Mouse (Mus musculus) ovary, postnatal 14 days (tissue): ENCODE results near the gene Spdye4b.
"Not testable (repeated sequence)": the region's sequence is repeated elsewhere in the genome, so short reads cannot be mapped to it uniquely, and the experiment has no call there.

Source experiments
- DNase-seq: peaks from one replicate; pipeline ENCODE4 v3.0.0; 2022; ENCODE audit warnings: low spot score

Gene Spdye4b

GRCm38 (mm10) chr5:143180255-143181076 lies at the start of gene Spdye4b, which contains the start of gene Rbak:
Gene Spdye4b (plus strand): TSS chr5:143181017.
Gene Rbak (minus strand): TSS chr5:143180775.
- DNase-seq: peak; percentile 79

GRCm38 (mm10) chr5:143132935-143133514 lies 47.8 kb upstream of the Spdye4b start:
- DNase-seq: no peak

GRCm38 (mm10) chr5:143134216-143135010 lies 46.4 kb upstream of the Spdye4b start:
- not testable (repeated sequence) for DNase-seq

DNA sequence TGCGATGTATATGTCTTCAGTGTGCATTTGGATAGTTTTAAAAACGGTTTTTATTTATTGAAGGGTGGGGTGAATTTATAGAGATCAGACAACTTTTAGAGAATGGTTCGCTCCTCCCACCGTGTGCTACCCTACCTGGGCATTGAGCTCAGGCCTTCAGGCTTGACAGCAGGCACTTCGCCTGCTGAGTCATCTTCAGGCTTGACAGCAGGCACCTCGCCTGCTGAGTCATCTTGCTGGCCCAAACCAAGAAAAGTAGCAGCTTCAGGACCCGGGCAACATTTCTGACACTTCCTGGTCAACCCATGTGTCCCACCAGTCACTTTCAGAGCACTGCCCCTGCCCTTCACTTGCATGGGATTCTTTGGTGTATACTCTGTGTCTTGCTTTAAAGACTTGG lies 45.8 kb upstream of the Spdye4b start:
- DNase-seq: no peak

GRCm38 (mm10) chr5:143137580-143137979 lies 43.2 kb upstream of the Spdye4b start:
- DNase-seq: no peak

DNA sequence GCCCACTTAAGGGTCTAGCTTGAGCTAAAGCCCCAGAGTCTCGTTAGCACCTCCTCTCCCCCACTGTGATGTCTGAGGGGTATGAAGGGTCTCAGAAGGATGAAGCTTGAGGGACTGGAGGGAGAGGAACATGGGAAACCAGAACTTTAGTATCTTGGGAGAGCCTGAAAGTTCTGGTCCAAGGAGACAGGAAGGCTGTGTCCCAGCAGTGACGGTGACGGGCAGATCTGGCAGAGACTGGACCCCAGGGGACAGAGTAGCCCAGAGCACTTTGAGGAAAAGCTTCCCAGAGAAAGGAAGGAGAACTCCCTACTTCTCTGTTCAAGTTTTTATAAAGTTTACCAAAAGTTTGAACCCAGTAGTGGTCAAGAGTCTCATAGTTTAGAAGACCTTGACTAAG lies 33.3 kb upstream of the Spdye4b start, which contains the start of gene Olfr718-ps1:
TSS of gene Olfr718-ps1 (minus strand) at position 101 of the 400 bp plus-strand sequence.
- DNase-seq: no peak

DNA sequence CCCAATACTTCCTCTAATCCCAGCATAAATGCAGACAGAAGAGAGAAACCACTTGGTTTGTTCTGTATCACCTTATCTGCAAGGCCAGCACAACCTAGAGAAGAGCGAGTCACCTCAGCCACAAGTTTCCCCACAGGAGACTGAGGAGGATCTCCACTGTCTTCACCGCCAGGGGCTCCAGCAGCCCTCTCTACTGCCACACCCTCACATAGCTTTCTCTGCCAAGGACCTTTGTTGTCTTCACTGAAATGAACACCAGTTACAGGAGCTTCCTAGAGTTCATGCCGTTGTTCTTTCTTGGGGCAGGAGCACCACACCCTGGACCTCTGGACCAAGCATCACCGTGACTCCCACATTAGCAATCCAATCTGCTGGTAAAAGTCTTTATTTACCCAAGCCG lies 32.2 kb upstream of the Spdye4b start:
- no peak for DNase-seq

GRCm38 (mm10) chr5:143149536-143149935 lies 31.3 kb upstream of the Spdye4b start:
- DNase-seq: no peak

DNA sequence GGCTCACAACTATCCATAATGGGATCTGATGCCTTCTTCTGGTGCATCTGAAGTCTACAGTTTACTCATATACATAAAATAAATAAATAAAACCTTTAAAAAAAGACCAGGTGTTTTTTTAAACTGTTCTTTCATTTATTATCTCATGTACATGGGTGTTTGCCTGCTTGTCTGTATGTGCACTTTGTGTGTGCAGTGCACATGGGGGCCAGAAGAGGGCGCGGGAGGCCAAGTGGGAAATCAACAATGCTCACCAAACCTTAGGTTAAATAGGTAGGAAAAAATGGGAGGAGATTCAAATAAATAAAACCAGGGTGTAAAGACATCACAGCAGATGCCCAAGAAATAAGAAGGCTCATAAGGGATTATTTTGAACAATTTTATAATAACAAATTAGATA lies 30.8 kb upstream of the Spdye4b start:
- no peak for DNase-seq

DNA sequence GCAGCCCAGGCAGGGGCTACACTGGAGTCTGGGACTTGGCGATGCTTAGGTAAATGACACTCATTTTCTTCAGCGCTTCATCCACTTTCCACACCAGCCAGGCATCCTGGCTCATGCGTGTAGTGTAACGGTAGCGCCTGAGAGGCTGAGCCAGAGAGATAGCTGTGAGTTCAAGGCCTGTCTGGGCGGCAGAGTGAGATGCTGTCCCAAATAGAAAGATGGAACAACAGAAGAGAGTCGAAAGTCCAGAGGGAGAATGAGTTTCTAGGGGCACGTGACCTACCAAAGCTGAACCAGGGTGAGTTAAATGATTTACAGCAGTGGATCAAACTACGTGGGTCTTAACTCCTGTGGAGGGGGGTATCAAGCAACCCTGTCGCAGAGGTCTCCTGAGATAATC lies 27.1 kb upstream of the Spdye4b start:
- no peak for DNase-seq

DNA sequence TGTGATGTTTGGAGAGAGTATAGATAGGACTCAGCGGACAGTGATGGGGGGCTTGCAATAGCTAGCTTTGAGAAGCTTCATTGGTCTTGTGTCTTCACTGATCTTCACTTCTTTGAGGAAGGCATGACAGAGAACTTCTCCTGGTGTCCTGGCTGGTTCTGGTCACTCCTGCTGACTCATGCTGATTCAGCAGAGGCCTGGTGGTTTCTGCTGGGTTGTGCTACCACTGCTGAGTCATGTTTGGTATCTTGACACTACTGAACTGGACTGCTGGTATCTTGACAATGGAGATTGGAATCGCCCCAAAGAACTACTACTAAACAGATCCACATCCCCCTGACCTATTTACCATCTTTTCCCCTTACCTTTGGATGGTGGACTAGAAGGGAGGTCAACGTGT lies 25.3 kb upstream of the Spdye4b start:
- no peak for DNase-seq

DNA sequence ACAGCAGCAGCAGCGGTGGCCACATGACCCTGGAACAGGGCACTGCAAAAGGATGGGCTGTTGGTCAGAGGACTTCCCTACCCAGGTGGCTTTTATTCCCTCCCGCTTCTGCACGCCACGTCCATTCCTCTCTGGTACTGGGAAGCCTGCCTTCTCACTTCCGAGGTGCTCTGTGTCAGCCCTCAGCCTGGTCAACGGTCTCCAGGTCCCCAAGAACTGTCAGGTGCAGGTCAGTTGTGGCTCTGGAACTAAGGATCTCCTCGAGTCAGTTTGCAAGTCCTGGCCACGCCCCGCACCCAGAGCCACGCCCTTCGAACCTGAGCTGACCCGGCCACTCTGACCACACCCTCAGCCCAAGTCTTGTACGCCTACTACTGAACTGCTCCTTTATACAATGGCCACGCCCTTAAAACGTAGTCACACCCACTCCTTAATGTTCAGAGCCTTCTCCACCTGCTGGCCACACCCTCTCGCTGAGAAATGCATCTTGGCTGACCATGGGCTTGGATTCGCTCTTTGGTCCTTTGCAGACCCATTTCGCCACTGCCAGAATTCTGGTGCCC lies 15.2 kb upstream of the Spdye4b start:
- DNase-seq: no peak

- no peak for DNase-seq
These were observed 4.8 kb upstream of the Spdye4b start for GRCm38 (mm10) chr5:143175970-143176369.

DNA sequence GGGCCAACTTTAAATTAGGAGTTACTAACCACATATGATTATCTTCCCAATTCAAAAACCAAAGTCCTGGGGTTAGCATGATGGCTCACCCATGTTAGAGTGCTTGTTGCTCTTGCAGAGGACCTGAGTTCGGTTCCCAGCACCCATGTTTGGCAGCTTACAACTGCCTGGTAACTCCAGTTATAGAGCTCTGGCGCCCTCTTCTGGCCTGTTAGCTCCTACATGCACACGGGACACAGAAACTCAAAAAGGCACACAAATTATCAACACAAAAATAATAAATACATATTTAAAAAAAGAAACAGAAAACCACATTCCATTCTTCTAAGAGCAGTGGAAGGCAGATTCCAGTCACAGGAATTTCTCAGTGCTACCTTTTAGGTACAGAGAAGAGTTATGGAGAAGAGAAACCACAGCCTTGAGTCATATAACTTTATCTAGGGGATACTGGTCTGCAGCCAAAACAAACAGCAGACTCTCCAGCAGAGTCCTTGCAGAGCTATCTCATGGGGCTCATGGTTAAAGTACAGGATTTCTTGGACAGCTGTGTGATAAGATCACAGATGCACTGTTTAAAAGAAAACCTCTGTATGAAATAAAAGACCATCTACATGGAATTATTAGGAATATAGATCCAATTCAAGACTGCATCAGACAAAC lies 3.1 kb upstream of the Spdye4b start:
- DNase-seq: no peak

DNA sequence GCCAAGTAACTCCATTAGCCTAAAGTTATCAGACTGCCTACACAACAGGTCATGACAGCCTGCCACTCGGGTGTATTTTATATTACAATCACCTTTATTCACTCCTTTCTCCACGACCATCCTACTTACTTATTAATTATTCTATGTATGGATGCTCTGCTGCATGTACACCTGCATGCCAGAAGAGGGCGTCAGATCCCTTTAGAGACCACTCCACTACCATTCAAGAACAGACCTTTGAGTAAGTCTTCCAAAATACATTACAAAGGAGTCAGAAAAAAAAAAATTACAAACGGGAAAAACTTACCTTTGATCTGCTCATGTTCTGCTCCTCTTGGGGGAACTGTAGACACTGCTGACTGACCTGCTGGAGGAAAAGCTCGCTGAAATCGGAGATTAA lies 1.6 kb upstream of the Spdye4b start:
- no peak for DNase-seq

- DNase-seq: not testable (repeated sequence)
These were observed 7.2 kb downstream of the Spdye4b start for GRCm38 (mm10) chr5:143188014-143188413.

GRCm38 (mm10) chr5:143192806-143193205 lies 12.0 kb downstream of the Spdye4b start:
- no peak for DNase-seq

DNA sequence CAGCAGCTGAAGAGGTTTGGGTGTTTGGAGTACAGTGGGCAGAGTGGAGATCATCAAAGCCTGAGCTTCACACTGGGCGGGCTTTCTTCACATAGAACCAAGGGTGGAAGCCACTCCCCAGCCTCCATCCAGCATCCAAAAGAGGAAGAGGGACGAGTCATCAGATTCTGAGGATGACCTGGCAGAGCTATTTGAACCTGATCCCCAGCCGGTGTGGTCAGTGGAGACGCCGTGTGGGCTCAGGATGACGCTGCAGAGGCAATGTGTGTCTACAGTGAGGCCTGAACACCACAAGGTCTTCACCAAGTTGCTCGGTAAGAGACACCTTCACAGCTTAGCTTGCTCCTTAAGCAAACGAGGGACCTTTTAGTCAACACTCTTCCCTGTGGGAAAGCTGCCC lies 13.9 kb downstream of the Spdye4b start:
- DNase-seq: not testable (repeated sequence)

DNA sequence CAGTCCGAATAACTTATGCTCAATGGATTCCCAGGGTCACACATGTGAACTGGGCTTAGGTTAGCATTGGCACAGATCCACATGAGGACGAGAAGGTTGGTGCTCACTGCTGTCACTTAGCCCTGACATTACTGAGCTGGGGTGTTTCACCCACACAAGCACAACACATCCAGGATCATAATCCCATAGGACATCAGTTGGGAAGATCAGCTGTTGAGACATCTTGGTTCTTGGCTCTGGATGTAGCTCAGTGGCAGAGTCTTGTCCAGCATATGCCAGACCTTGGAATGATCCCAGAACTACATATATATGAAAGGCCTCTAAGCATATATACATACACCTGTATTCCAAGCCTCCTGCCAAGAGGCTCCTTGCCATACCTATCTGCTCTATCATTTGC lies 14.3 kb downstream of the Spdye4b start:
- DNase-seq: no peak

DNA sequence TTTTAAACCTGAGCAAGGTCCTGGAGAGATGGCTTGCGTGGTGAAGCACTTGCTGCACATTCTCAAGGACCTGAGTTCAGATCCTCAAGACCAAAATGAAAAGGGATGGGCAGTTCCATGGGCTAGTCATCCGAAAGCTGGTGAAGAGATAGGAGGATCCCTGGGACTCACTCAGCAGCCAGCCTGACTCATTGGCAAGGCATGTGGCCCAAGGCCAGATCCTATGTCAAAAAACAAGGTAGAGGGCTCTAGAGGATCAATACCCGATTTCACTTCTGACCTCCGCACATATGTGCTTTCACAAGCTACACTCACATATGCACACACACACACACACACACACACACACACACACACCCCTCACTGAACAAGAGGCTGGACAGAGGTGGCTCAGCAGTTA lies 15.7 kb downstream of the Spdye4b start:
- DNase-seq: no peak

GRCm38 (mm10) chr5:143205015-143205414 lies 24.2 kb downstream of the Spdye4b start:
- DNase-seq: no peak

GRCm38 (mm10) chr5:143213832-143214231 lies 33.0 kb downstream of the Spdye4b start:
- no peak for DNase-seq
